Mouse (Mus musculus): Measurements from ENCODE around the gene Theg.

- TF ChIP-seq GATA1 (IDR thresholded peaks at IDR 0.05; ENCODE audit: low read length) (no peak), TAL1 (IDR thresholded peaks at IDR 0.05; ENCODE audit: low read length) (no peak)
Observed at GRCm38 (mm10) chr10:79597936-79598230, 10.8 kb upstream of the Theg start.

Data from erythroblast, embryonic 14.5 days (primary cell).